Mouse (Mus musculus) intestine, postnatal 0 days (tissue): Measurements from ENCODE around the gene Gramd2. TPM values are rescaled to one million over a fixed set of nuclear protein-coding genes. Genes with fewer than 3 reads are reported as not detected.

Experiments
- ATAC-seq: fragments of 200-750 bp; cut with Nextera tagmentation; 2 replicates; pipeline ENCODE4 v1.8.0; 2017; ENCODE audit warnings: mild to moderate bottlenecking, moderate TSS enrichment, moderate library complexity
- H3K27ac ChIP-seq: fragments of 300-500 bp; sonication (generic); 2 replicates; pipeline ENCODE4 v1.5.1; 2014; ENCODE audit warnings: mild to moderate bottlenecking, low read depth, low read length, moderate library complexity
- H3K27me3 ChIP-seq: fragments of 300-500 bp; sonication (generic); replicated peaks from 2 replicates; pipeline ENCODE4 v1.6.1; 2014; ENCODE audit warnings: low read length, mixed read lengths; ENCODE audit not compliant: control insufficient read depth, insufficient read depth
- H3K36me3 ChIP-seq: fragments of 300-500 bp; sonication (generic); 2 replicates; pipeline ENCODE4 v1.6.1; 2014; ENCODE audit warnings: mild to moderate bottlenecking, moderate library complexity; ENCODE audit not compliant: control insufficient read depth, insufficient read depth
- H3K4me1 ChIP-seq: fragments of 300-500 bp; sonication (generic); replicated peaks from 2 replicates; pipeline ENCODE4 v1.6.1; 2014; ENCODE audit warnings: antibody characterized with exemption, low read length, mixed read lengths; ENCODE audit not compliant: control insufficient read depth, insufficient read depth
- H3K4me2 ChIP-seq: fragments of 300-500 bp; sonication (generic); replicated peaks from 2 replicates; pipeline ENCODE4 v1.6.1; 2014; ENCODE audit warnings: low read depth, mild to moderate bottlenecking, moderate library complexity
- H3K4me3 ChIP-seq: fragments of 300-500 bp; sonication (generic); 2 replicates; pipeline ENCODE4 v1.5.1; 2014; ENCODE audit warnings: low read depth, low read length
- H3K9ac ChIP-seq: fragments of 300-500 bp; sonication (generic); 2 replicates; pipeline ENCODE4 v1.6.1; 2014; ENCODE audit warnings: mild to moderate bottlenecking, low read depth, low read length
- H3K9me3 ChIP-seq: fragments of 300-500 bp; sonication (generic); 2 replicates; pipeline ENCODE4 v1.6.1; 2016; ENCODE audit warnings: mixed run types; ENCODE audit not compliant: control insufficient read depth
- CTCF ChIP-seq: sonication (generic); IDR thresholded peaks from 2 replicates; pipeline ENCODE4 v1.5.1; 2016; ENCODE audit warnings: low read depth, mild to moderate bottlenecking, control low read depth, antibody characterized with exemption, moderate library complexity
- WGBS: fragments of 180-500 bp; shearing (Covaris S2); extraction: QIAGEN DNeasy Blood & Tissue Kit; methylation state at CpG from one replicate; pipeline ENCODE4 v1.1.7; 2014; 5-methylcytosine and 5-hydroxymethylcytosine counted together
- polyA plus RNA-seq: library from polyadenylated mRNA; unstranded; fragments of >200 nt; fragmentation: Nextera tagmentation; extraction: Ambion mirVana; gene quantifications from 2 replicates; pipeline ENCODE4 v1.2.1, GENCODE M21; 2015

Gene Gramd2
- polyA plus RNA-seq, 1 experiment from 2014 or later: 0.37 TPM

DNA sequence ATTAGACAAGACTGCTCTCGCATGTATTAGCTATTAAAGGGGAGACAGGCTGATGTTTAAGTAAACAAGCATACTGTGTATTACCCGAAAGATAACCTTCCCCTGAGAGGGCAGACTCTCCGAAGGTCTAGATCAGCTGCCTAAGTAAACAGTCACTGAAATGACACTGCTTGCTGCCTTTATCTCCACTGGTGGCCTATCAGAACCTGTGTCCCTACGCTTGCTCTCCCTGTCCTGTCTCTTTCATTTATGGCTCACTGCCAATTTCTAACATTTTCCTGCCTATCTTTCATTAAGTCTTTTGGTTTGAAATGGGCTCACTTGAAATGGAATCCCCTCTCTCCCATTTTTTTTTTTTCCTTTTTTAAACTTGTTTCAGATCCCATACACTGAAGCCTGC lies 55.5 kb downstream of the Gramd2 start:
- Histone ChIP-seq H3K9me3 (no peaks in the 10 kb centered on the region), H3K27me3 (no peaks in the 10 kb centered on the region), H3K4me2 (no peak overlapping the region), H3K27ac (no peak overlapping the region), H3K4me3 (no peak overlapping the region), H3K9ac (no peak overlapping the region), H3K4me1 (no peaks in the 10 kb centered on the region), H3K36me3 (no peaks in the 10 kb centered on the region)
- ATAC-seq: no peak
- no peak for TF ChIP-seq CTCF
- WGBS: 27% methylated on average over 4 of the region's 4 CpGs

DNA sequence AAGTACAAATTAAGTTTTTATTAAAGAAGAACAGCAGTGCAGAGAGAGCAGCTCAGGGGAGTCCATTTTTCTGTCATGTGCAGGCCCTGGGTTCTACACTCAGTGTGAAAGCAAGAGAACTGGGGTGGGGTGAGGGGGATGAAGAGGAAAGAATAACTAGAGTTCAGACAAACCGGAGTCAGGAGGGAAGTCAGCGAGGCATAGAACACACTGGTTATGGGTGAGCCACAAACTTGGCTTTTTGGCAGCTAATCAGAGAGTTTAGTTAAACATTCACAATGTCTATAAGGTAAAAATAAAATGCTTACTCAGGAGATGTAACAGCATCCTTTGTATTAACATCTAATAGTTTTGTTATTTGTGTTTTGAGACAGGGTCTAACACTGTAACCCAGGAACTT lies 60.6 kb downstream of the Gramd2 start:
- Histone ChIP-seq H3K4me3 (no peak overlapping the region), H3K36me3 (no peaks in the 10 kb centered on the region), H3K9ac (no peak overlapping the region), H3K4me2 (no peak overlapping the region), H3K27me3 (no peaks in the 10 kb centered on the region), H3K27ac (no peak overlapping the region), H3K9me3 (no peaks in the 10 kb centered on the region), H3K4me1 (no peaks in the 10 kb centered on the region)
- no peak for ATAC-seq
- WGBS: 68% methylated on average over 2 of the region's 2 CpGs
- TF ChIP-seq CTCF: no peak

DNA sequence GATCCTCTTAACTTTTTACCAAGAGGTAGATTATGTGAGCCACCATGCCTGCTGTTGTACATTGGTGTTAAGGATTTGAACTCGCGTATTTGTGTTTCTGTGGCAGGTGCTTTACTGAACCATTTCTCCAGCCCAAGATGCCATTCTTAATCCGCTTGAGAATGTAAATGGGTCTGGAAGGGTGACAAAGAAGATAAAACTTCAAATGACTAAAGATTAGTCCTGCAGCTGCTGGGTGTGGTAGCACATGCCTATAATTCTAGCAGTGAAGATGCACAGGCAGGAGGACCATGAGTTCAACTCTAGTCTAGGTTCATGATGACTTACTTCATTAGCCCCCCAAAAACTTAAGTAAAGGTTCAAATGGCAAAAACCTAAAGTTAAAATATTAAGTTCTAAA lies 64.0 kb downstream of the Gramd2 start:
- H3K9me3 ChIP-seq: no peaks in the 10 kb centered on the region
- no peak for ATAC-seq

DNA sequence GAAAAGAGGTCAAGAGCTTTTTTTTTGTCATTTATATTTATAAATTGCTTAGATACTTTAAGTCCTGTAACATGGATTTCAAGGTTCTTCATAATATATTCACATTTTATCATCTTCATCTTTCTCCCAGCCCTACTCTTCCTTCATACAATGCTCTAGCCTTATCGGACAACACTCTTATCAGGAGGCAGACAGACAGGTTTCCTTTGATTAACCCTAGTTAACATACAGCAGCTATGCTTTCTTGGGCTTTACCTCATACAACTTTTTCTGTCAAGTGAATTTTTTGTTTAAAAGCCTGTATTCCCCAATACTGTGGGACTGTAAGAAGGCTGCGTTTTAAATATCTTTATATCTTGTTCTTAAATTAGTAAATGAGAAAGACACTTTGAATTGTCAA lies 68.4 kb downstream of the Gramd2 start:
- no peaks in the 10 kb centered on the region for H3K9me3 ChIP-seq

More for the DNA sequence above, 64.0 kb downstream of the Gramd2 start:
- WGBS: 92% methylated on average over 3 of the region's 3 CpGs
- Histone ChIP-seq H3K27ac (no peak overlapping the region), H3K9ac (no peak overlapping the region), H3K4me2 (no peak overlapping the region), H3K4me3 (no peak overlapping the region), H3K36me3 (no peaks in the 10 kb centered on the region), H3K4me1 (no peaks in the 10 kb centered on the region), H3K27me3 (no peaks in the 10 kb centered on the region)
- TF ChIP-seq CTCF: no peak

DNA sequence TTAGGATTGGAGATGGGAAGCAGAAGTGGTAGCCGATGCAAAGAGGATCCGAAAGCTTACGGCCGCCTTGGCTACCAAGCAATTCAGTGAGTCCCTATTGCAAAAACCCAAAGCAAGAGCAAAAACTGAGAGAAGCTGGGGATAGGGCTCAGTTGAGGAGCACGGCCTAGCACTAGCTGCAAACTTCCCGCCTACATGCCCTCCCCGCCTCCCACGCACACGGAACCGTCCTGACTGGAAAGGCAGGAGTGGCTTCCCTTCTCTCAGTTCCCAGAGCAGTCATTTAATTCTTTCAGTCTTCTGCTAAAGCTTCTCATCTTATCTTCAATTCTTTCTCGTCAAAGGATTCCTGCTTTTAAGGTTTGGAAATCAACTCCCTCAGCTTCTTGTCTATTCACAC lies 69.0 kb downstream of the Gramd2 start:
- Histone ChIP-seq H3K4me3 (no peak overlapping the region), H3K27ac (no peak overlapping the region), H3K9ac (no peak overlapping the region), H3K9me3 (no peaks in the 10 kb centered on the region), H3K27me3 (no peaks in the 10 kb centered on the region), H3K4me2 (no peak overlapping the region), H3K4me1 (0 out of 2 replicates have a peak, but pooled peaks cover 3% of the 10 kb centered on the region), H3K36me3 (no peaks in the 10 kb centered on the region; the same call in 1 of the 2 replicates)
- no peak for TF ChIP-seq CTCF
- no peak for ATAC-seq
- WGBS: 83% methylated on average over 11 of the region's 11 CpGs

More for the DNA sequence above, 68.4 kb downstream of the Gramd2 start:
- Histone ChIP-seq H3K4me2 (no peak overlapping the region), H3K27me3 (no peaks in the 10 kb centered on the region), H3K27ac (no peak overlapping the region), H3K36me3 (no peaks in the 10 kb centered on the region; the same call in 1 of the 2 replicates), H3K9ac (no peak overlapping the region), H3K4me3 (no peak overlapping the region), H3K4me1 (0 out of 2 replicates have a peak, but pooled peaks cover 3% of the 10 kb centered on the region)
- ATAC-seq: no peak
- no peak for TF ChIP-seq CTCF
- 72% methylated on average over 2 of the region's 2 CpGs for WGBS

DNA sequence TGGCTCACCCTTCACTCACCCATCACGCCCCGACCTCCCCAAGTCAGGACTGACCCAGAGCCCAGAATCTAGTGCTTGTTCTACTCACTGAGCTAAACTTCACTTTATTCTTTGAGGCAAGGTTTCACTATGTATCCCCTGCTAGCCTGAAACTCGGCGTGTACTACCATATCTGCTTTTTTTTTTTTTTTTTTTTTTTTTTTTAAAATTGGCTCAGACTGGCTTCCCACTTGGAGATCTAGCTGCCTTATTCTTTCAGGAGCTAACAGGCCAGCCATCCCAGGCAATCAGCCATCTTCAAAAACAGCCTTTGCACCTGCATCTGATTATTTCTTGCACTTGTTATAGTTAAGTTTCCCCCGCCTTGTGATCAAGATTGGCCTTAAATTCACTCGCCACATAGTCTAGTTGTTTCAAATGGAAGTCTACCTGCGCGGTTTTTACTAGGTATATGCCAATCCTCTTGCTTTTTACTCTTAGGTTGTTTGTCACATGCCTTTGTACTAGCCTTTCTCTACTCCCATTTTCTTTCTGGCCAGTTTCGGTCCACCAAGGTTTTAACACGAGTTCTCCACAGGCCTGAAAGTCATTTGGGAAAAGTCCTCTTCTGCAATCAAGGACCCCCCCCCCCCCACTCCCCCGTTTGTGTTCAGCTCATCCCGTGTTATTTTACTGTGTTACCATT lies 69.8 kb downstream of the Gramd2 start:
- no peak for TF ChIP-seq CTCF
- H3K4me2 ChIP-seq: peak overlapping the region; percentile 70
- ATAC-seq: no peak
- H3K9ac ChIP-seq: peak overlapping the region; percentile 18; the same call in 1 of the 2 replicates
- no peaks in the 10 kb centered on the region for H3K9me3 ChIP-seq
- no peak overlapping the region for H3K27ac ChIP-seq
- H3K4me3 ChIP-seq: peak overlapping the region; percentile 92
- no peaks in the 10 kb centered on the region for H3K27me3 ChIP-seq
- H3K4me1 ChIP-seq: 0 out of 2 replicates have a peak, but pooled peaks cover 3% of the 10 kb centered on the region
- WGBS: 28% methylated on average over 12 of the region's 12 CpGs
- H3K36me3 ChIP-seq: no peaks in the 10 kb centered on the region; the same call in 1 of the 2 replicates
